Mouse (Mus musculus): ENCODE measurements at regions not wholly inside any gene's neighbourhood (a gene's known extent, or its start where the extent isn't known, plus 50 kb on each side); places are given as distances from the start of the nearest gene placed in this dataset.

DNA sequence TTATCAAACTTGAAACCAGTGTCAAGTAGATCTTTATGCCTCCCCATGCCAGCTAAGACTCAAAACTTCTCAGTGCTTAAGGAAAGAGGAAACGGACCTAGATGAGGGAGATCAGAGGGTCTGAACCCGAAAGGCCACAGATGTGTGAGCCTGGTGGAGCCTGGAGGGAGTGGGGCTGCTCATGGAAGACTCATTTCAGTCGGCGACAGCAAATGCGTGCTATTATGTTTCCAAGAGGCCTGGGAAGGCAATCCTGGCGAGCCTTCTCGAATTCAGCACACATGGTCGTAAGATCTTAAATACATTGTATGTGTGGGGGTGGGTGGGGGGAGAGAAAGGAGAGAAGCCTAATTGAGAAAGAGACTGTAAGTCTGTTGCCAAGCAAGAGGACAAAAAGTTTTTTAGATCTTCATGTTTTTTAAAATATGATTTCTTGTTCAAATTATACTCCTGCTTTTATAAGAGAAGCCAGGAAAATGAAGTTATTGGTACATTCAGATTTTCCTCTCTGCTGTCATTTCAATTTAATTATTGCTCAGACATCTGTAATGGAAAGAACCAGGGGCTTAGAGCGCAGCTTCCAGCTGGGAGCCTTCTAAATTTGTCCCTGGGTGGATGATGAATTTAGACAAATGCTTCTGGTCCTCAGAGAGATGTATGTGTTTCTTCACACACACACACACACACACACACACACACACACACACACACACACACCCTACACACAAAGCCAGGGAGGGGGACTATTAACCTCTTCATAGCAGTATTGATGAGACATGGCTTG lies 153.5 kb upstream of the Gas1 start:
- Histone ChIP-seq H3K36me3 (ENCODE audit: control insufficient read depth, insufficient read depth, low read length) (no peaks in the 10 kb centered on the region), H3K4me2 (no peak overlapping the region), H3K27me3 (ENCODE audit: control insufficient read depth, insufficient read depth, low read length) (no peaks in the 10 kb centered on the region), H3K9ac (ENCODE audit: low read depth, low read length) (no peak overlapping the region), H3K4me1 (ENCODE audit: control insufficient read depth, insufficient read depth, low read length) (no peaks in the 10 kb centered on the region), H3K27ac (ENCODE audit: low read depth, low read length) (no peak overlapping the region), H3K9me3 (replicated peaks; ENCODE audit: control insufficient read depth, low read length) (no peaks in the 10 kb centered on the region), H3K4me3 (ENCODE audit: low read depth, low read length) (no peak overlapping the region)
- no peak for ATAC-seq (replicated peaks; ENCODE audit: insufficient number of reproducible peaks, low FRiP score, low TSS enrichment)
- 66% methylated on average over 9 of the region's 9 CpGs for WGBS (ENCODE audit: insufficient replicate concordance)

- no peak overlapping the region for H3K27ac ChIP-seq (ENCODE audit: low read depth, low read length)
Measured at GRCm38 (mm10) chr13:60336196-60336595, 159.0 kb upstream of the Gas1 start.

DNA sequence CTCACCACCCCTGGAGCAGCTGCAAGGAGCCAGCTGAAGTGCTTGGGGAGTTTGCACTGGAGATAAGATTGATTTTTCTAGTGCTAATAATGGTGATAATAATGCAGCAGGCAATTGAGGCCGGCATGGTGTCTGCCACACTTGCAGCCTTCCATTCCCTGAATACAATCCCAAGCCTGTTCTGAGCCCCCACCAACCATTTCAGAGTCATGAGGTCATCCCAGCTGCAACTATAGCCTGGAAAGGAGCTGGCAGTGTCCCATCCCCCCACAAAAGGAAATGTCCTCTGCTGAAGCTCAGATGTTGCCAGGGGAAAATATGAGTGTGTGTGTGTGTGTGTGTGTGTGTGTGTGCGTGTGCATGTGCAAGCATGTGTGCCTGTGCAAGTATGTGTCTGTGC lies 160.2 kb upstream of the Gas1 start:
- Histone ChIP-seq H3K36me3 (ENCODE audit: control insufficient read depth, insufficient read depth, low read length) (no peaks in the 10 kb centered on the region), H3K27me3 (ENCODE audit: control insufficient read depth, insufficient read depth, low read length) (no peaks in the 10 kb centered on the region), H3K4me1 (ENCODE audit: control insufficient read depth, insufficient read depth, low read length) (peaks cover 12% of the 10 kb centered on the region; the same call in 1 of the 2 replicates), H3K9ac (ENCODE audit: low read depth, low read length) (no peak overlapping the region), H3K4me3 (ENCODE audit: low read depth, low read length) (no peak overlapping the region), H3K9me3 (replicated peaks; ENCODE audit: control insufficient read depth, low read length) (no peaks in the 10 kb centered on the region), H3K4me2 (no peak overlapping the region), H3K27ac (ENCODE audit: low read depth, low read length) (no peak overlapping the region)
- 37% methylated on average over 2 of the region's 2 CpGs for WGBS (ENCODE audit: insufficient replicate concordance)
- ATAC-seq (replicated peaks; ENCODE audit: insufficient number of reproducible peaks, low FRiP score, low TSS enrichment) = peak; percentile 49

More at GRCm38 (mm10) chr13:60336196-60336595, 159.0 kb upstream of the Gas1 start:
- Histone ChIP-seq H3K27me3 (ENCODE audit: control insufficient read depth, insufficient read depth, low read length) (no peaks in the 10 kb centered on the region), H3K9me3 (replicated peaks; ENCODE audit: control insufficient read depth, low read length) (no peaks in the 10 kb centered on the region), H3K4me1 (ENCODE audit: control insufficient read depth, insufficient read depth, low read length) (peaks cover 12% of the 10 kb centered on the region; the same call in 1 of the 2 replicates), H3K9ac (ENCODE audit: low read depth, low read length) (no peak overlapping the region), H3K36me3 (ENCODE audit: control insufficient read depth, insufficient read depth, low read length) (no peaks in the 10 kb centered on the region), H3K4me3 (ENCODE audit: low read depth, low read length) (no peak overlapping the region), H3K4me2 (no peak overlapping the region)
- ATAC-seq (replicated peaks; ENCODE audit: insufficient number of reproducible peaks, low FRiP score, low TSS enrichment) = no peak
- WGBS (ENCODE audit: insufficient replicate concordance) = 36% methylated on average over 1 of the region's 1 CpGs

DNA sequence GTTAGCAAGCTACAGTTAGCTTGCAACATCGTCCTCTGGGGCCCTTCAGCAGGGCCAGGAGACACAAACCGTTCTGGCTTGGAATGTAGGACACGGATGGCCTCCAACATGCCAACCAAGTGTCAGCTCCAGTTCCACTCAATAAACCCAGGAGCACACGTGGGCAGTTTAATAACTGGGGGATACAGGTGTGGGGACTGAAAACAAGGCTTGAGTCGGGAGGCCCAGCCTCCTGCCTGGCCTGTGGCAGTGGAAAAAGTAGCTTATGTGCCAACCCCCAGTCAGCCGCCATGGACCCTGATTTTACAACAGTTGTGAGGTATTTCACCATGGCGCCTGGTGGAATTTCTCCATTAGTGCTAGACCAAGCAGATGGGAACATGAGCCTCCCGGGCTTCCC lies 160.9 kb upstream of the Gas1 start:
- 80% methylated on average over 8 of the region's 8 CpGs for WGBS (ENCODE audit: insufficient replicate concordance)
- no peak overlapping the region for H3K9ac ChIP-seq (ENCODE audit: low read depth, low read length)
- ATAC-seq (replicated peaks; ENCODE audit: insufficient number of reproducible peaks, low FRiP score, low TSS enrichment) = no peak
- no peaks in the 10 kb centered on the region for H3K27me3 ChIP-seq (ENCODE audit: control insufficient read depth, insufficient read depth, low read length)
- H3K36me3 ChIP-seq (ENCODE audit: control insufficient read depth, insufficient read depth, low read length) = no peaks in the 10 kb centered on the region
- H3K4me1 ChIP-seq (ENCODE audit: control insufficient read depth, insufficient read depth, low read length) = peaks cover 12% of the 10 kb centered on the region; the same call in 1 of the 2 replicates
- no peak overlapping the region for H3K4me3 ChIP-seq (ENCODE audit: low read depth, low read length)
- no peaks in the 10 kb centered on the region for H3K9me3 ChIP-seq (replicated peaks; ENCODE audit: control insufficient read depth, low read length)
- no peak overlapping the region for H3K27ac ChIP-seq (ENCODE audit: low read depth, low read length)
- H3K4me2 ChIP-seq = no peak overlapping the region

GRCm38 (mm10) chr13:60340068-60340467 lies 162.9 kb upstream of the Gas1 start:
- H3K36me3 ChIP-seq (ENCODE audit: control insufficient read depth, insufficient read depth, low read length) = no peaks in the 10 kb centered on the region
- H3K27me3 ChIP-seq (ENCODE audit: control insufficient read depth, insufficient read depth, low read length) = no peaks in the 10 kb centered on the region
- no peak overlapping the region for H3K4me3 ChIP-seq (ENCODE audit: low read depth, low read length)
- no peak overlapping the region for H3K4me2 ChIP-seq
- ATAC-seq (replicated peaks; ENCODE audit: insufficient number of reproducible peaks, low FRiP score, low TSS enrichment) = no peak
- peaks cover 12% of the 10 kb centered on the region; the same call in 1 of the 2 replicates for H3K4me1 ChIP-seq (ENCODE audit: control insufficient read depth, insufficient read depth, low read length)
- H3K9me3 ChIP-seq (replicated peaks; ENCODE audit: control insufficient read depth, low read length) = no peaks in the 10 kb centered on the region
- no peak overlapping the region for H3K27ac ChIP-seq (ENCODE audit: low read depth, low read length)
- H3K9ac ChIP-seq (ENCODE audit: low read depth, low read length) = no peak overlapping the region
- 72% methylated on average over 2 of the region's 2 CpGs for WGBS (ENCODE audit: insufficient replicate concordance)

DNA sequence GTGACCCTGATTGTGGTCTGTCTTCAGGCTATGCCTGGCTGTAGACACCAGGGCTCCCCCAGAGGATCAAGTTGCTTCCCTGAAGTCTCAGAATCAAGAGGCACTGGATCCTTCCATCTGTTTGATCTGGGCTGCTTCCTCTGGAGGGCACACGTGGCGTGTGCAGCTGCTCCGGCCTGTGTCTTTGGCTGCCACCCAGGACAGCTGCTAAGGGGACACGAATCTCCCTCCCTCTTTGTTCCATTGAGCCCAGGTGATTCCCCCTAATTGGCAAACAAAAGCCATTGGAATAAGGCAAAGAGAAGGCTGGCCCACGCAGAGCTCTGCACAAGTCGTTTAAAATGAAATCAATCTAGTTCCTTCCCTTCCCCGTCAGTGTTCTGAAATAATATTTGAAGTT lies 170.7 kb upstream of the Gas1 start:
- no peak overlapping the region for H3K4me3 ChIP-seq (ENCODE audit: low read depth, low read length)
- H3K4me1 ChIP-seq (ENCODE audit: control insufficient read depth, insufficient read depth, low read length) = no peaks in the 10 kb centered on the region
- no peak overlapping the region for H3K4me2 ChIP-seq
- H3K27ac ChIP-seq (ENCODE audit: low read depth, low read length) = no peak overlapping the region
- H3K36me3 ChIP-seq (ENCODE audit: control insufficient read depth, insufficient read depth, low read length) = no peaks in the 10 kb centered on the region
- ATAC-seq (replicated peaks; ENCODE audit: insufficient number of reproducible peaks, low FRiP score, low TSS enrichment) = no peak
- 61% methylated on average over 7 of the region's 7 CpGs for WGBS (ENCODE audit: insufficient replicate concordance)
- H3K9ac ChIP-seq (ENCODE audit: low read depth, low read length) = no peak overlapping the region
- H3K9me3 ChIP-seq (replicated peaks; ENCODE audit: control insufficient read depth, low read length) = no peaks in the 10 kb centered on the region
- H3K27me3 ChIP-seq (ENCODE audit: control insufficient read depth, insufficient read depth, low read length) = no peaks in the 10 kb centered on the region

DNA sequence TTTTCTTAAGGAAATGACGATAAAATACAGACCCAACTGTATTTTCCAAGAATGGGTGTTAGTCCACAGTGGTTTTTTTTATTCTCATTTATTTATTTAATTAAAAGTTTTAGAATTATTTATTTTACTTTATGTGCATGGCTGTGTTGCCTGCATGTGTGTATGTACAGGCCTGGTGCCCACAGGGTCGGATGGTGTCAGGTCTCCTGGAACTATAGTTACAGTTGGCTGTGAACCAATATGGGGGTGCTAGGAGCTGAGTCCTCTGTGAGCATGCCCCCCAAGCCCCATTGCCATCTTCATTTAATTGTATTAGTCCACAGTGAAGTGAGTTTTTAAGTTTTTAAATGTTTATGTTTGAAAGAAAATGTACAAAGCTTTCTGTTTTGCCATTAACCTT lies 171.3 kb upstream of the Gas1 start:
- Histone ChIP-seq H3K27me3 (ENCODE audit: control insufficient read depth, insufficient read depth, low read length) (no peaks in the 10 kb centered on the region), H3K4me1 (ENCODE audit: control insufficient read depth, insufficient read depth, low read length) (no peaks in the 10 kb centered on the region), H3K9me3 (replicated peaks; ENCODE audit: control insufficient read depth, low read length) (no peaks in the 10 kb centered on the region), H3K4me3 (ENCODE audit: low read depth, low read length) (no peak overlapping the region), H3K27ac (ENCODE audit: low read depth, low read length) (no peak overlapping the region), H3K9ac (ENCODE audit: low read depth, low read length) (no peak overlapping the region), H3K36me3 (ENCODE audit: control insufficient read depth, insufficient read depth, low read length) (no peaks in the 10 kb centered on the region), H3K4me2 (no peak overlapping the region)
- WGBS (ENCODE audit: insufficient replicate concordance) = 84% methylated on average over 2 of the region's 2 CpGs
- no peak for ATAC-seq (replicated peaks; ENCODE audit: insufficient number of reproducible peaks, low FRiP score, low TSS enrichment)

DNA sequence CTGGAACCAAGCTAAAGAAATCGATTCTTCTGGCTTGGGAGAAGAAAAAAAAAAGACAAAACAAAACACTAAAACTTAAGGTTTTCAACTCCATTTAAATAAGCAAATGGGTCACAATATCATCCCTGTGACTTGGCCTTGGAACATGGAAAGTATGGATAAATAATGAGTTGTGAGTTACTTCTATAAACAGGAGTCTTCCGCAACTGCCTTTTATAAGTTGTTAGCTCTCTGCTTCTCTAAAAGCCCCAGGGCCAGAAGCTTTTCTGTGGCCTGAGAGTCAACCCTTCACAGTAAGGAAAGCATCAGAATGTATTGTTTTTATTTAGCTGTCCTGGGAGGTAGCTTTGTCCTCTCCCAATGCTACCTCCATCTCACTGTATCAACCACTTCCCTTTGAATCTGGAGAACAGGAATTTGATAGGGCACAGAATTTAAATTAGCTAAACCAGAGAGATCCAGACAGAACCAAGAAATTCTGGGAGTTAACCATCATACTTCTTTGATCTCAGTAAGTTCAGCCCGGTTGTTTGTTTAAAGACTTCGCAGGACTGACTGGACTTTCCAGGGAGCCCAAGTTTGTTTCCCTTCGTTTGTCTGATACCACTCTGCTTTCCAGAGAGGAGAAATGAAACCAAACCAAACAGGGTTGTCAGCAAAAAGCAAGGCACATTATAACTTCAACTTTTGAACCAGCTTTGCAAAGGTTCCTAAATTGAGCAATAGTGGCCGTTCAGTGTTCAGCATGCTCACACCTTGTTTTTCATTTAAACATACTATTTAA lies 178.7 kb upstream of the Gas1 start:
- WGBS (ENCODE audit: insufficient replicate concordance) = 60% methylated on average over 6 of the region's 6 CpGs
- ATAC-seq (replicated peaks; ENCODE audit: insufficient number of reproducible peaks, low FRiP score, low TSS enrichment) = no peak
- Histone ChIP-seq H3K9me3 (replicated peaks; ENCODE audit: control insufficient read depth, low read length) (no peaks in the 10 kb centered on the region), H3K27ac (ENCODE audit: low read depth, low read length) (no peak overlapping the region), H3K4me1 (ENCODE audit: control insufficient read depth, insufficient read depth, low read length) (peaks cover 2% of the 10 kb centered on the region; the same call in 1 of the 2 replicates), H3K4me2 (no peak overlapping the region), H3K4me3 (ENCODE audit: low read depth, low read length) (no peak overlapping the region), H3K36me3 (ENCODE audit: control insufficient read depth, insufficient read depth, low read length) (no peaks in the 10 kb centered on the region), H3K27me3 (ENCODE audit: control insufficient read depth, insufficient read depth, low read length) (no peaks in the 10 kb centered on the region), H3K9ac (ENCODE audit: low read depth, low read length) (no peak overlapping the region)

Data from heart, embryonic 11.5 days (tissue).